In the genomic region with DNA sequence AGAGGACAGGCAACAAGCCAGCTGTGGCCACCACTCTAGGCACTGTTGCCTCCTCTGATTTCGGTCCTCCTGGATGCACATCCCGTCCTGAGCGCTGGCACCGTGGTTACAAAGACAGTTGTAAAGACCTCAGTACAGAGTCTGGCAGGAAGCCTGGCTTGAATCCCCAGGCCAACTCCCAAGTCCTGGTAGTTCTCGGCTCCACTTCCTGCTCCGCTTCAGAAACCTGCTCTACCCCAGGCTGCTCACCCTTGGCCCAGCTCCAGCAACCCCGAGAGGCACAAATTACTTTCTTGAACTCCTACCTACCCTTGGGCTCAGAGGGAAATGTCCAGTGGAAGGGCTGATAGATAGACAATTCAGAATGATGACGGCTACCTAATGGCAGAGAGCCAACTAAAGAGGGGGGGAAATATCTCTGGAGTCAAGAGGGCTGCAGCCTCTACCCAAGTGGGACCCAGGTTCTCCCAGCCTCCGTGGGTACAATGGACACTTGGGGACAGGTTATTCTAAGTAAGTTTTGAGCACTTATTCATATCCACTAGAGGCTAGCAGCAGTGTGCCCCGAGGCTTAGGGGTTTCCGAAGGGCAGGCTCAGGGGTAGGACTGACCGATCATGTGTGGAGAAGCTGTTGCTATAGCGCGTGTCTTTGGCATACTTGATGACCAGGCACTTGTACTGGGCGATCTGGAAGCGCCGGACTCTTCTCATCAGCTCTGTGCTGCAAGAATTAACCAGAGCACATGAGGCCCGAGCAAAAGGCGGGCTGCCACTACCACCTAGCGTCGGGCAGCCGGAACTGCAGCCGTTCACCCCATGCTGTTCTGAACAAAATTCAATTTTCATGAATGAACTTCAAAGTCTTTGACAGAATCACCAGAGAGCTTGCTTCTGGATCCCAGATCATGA, we compare ENCODE assay signal across 1 mouse cellular context.
TF ChIP-seq lines count a peak whose summit lies in the region.

No protein-coding gene starts in this region.

TF ChIP-seq in CH12.LX, 34 proteins besides CTCF, POLR2A, EP300 and RAD21:
- TF ChIP-seq HCFC1 (IDR thresholded peaks at IDR 0.05; ENCODE audit: low read depth, low read length): 0 out of 2 replicates have a peak, but pooled peaks have one; percentile 15
- TF ChIP-seq POLR2AphosphoS2 (IDR thresholded peaks at IDR 0.05; ENCODE audit: low read depth, low read length): peak; percentile 77
- no peak for TF ChIP-seq GABPA (IDR thresholded peaks at IDR 0.05; ENCODE audit: insufficient replicate concordance, low read depth, low read length)
- no peak for TF ChIP-seq MAFK (IDR thresholded peaks at IDR 0.05; ENCODE audit: insufficient replicate concordance, low read length)
- TF ChIP-seq ELF1 (IDR thresholded peaks at IDR 0.05; ENCODE audit: low read depth, low read length): peak; percentile 54; the same call in 1 of the 2 replicates
- peak; percentile 95 for TF ChIP-seq MAX (IDR thresholded peaks at IDR 0.05; ENCODE audit: low read length)
- TF ChIP-seq JUND (conservative IDR thresholded peaks at IDR 0.05; ENCODE audit: low read depth, low read length): no peak
- no peak for TF ChIP-seq ZKSCAN1 (IDR thresholded peaks at IDR 0.05; ENCODE audit: borderline replicate concordance, low read depth, low read length)
- TF ChIP-seq RCOR1 (conservative IDR thresholded peaks at IDR 0.05; ENCODE audit: low read depth, low read length): no peak
- TF ChIP-seq IRF4 (IDR thresholded peaks at IDR 0.05; ENCODE audit: low read depth, low read length): no peak; the same call in 1 of the 2 replicates
- no peak for TF ChIP-seq E2F4 (IDR thresholded peaks at IDR 0.05; ENCODE audit: insufficient replicate concordance, low read depth, low read length)
- no peak for TF ChIP-seq TBP (conservative IDR thresholded peaks at IDR 0.05; ENCODE audit: low read depth, low read length)
- TF ChIP-seq UBTF (IDR thresholded peaks at IDR 0.05; ENCODE audit: low read depth, low read length): no peak
- TF ChIP-seq PAX5 (IDR thresholded peaks at IDR 0.05; ENCODE audit: low read length): no peak
- no peak for TF ChIP-seq KAT2A (IDR thresholded peaks at IDR 0.05; ENCODE audit: insufficient replicate concordance, low read length)
- TF ChIP-seq MAZ (IDR thresholded peaks at IDR 0.05; ENCODE audit: low read depth, low read length): no peak
- TF ChIP-seq NELFE (IDR thresholded peaks at IDR 0.05; ENCODE audit: low read depth, low read length): 0 out of 2 replicates have a peak, but pooled peaks have one; percentile 45
- TF ChIP-seq MXI1 (IDR thresholded peaks at IDR 0.05; ENCODE audit: low read depth, low read length): peak; percentile 96
- peak; percentile 53; the same call in 1 of the 2 replicates for TF ChIP-seq TCF12 (IDR thresholded peaks at IDR 0.05; ENCODE audit: low read depth, low read length)
- peak; percentile 42 for TF ChIP-seq ZC3H11A (IDR thresholded peaks at IDR 0.05; ENCODE audit: low read depth, low read length)
- no peak for TF ChIP-seq ETS1 (conservative IDR thresholded peaks at IDR 0.05; ENCODE audit: low read depth, low read length)
- TF ChIP-seq USF1 (IDR thresholded peaks at IDR 0.05; ENCODE audit: low read depth, low read length): no peak
- TF ChIP-seq USF2 (conservative IDR thresholded peaks at IDR 0.05; ENCODE audit: low read depth, low read length): no peak
- TF ChIP-seq ZNF384 (IDR thresholded peaks at IDR 0.05; ENCODE audit: low read depth, low read length): no peak
- TF ChIP-seq CHD1 (IDR thresholded peaks at IDR 0.05; ENCODE audit: low read depth, low read length): no peak; the same call in 1 of the 2 replicates
- no peak for TF ChIP-seq JUN (IDR thresholded peaks at IDR 0.05; ENCODE audit: insufficient read depth, low read depth, low read length)
- peak; percentile 44; the same call in 1 of the 2 replicates for TF ChIP-seq BHLHE40 (IDR thresholded peaks at IDR 0.05; ENCODE audit: low read depth, low read length)
- no peak; the same call in none of the 2 replicates for TF ChIP-seq ZMIZ1 (IDR thresholded peaks at IDR 0.05; ENCODE audit: low read depth, low read length)
- peak; percentile 82 for TF ChIP-seq SIN3A (IDR thresholded peaks at IDR 0.05; ENCODE audit: low read length)
- peak; percentile 96 for TF ChIP-seq MYC (IDR thresholded peaks at IDR 0.05; ENCODE audit: low read depth, low read length)
- TF ChIP-seq NRF1 (IDR thresholded peaks at IDR 0.05; ENCODE audit: low read depth, low read length): no peak
- TF ChIP-seq SMC3 (IDR thresholded peaks at IDR 0.05; ENCODE audit: low read depth, low read length): peak; percentile 87
- no peak for TF ChIP-seq CHD2 (IDR thresholded peaks at IDR 0.05; ENCODE audit: low read length)
- TF ChIP-seq MEF2A (IDR thresholded peaks at IDR 0.05; ENCODE audit: borderline replicate concordance, low read depth, low read length): no peak
TF ChIP-seq in CH12.LX: peak in this region for 12.
